Mouse (Mus musculus) G1E-ER4 (cell line): ENCODE measurements around the gene Slc1a2. TPM values are rescaled to one million over a fixed set of nuclear protein-coding genes. Genes with fewer than 3 reads are reported as not detected.

Experiments
- GATA1 ChIP-seq: IDR thresholded peaks from one replicate; pipeline ENCODE4 v1.8.0; 2012; ENCODE audit warnings: low read length, inconsistent platforms
- polyA plus RNA-seq: library from polyadenylated mRNA; stranded (reverse); fragments of >175 nt; gene quantifications from 2 replicates; pipeline ENCODE4 v1.2.3, GENCODE M21; 2012

Slc1a2 gene
- polyA plus RNA-seq, 1 experiment, result not detected

GRCm38 (mm10) chr2:102657726-102658125 lies 733 bp upstream of the Slc1a2 start:
- TF ChIP-seq GATA1, result no peak

- TF ChIP-seq GATA1, result no peak
Measured at GRCm38 (mm10) chr2:102658661-102659520, 432 bp downstream of the Slc1a2 start.

GRCm38 (mm10) chr2:102659521-102659830 lies 1.0 kb downstream of the Slc1a2 start:
- TF ChIP-seq GATA1, result no peak

GRCm38 (mm10) chr2:102661052-102661451 lies 2.6 kb downstream of the Slc1a2 start:
- no peak for TF ChIP-seq GATA1

- no peak for TF ChIP-seq GATA1
Measured at GRCm38 (mm10) chr2:102662911-102663310, 4.5 kb downstream of the Slc1a2 start.

- TF ChIP-seq GATA1, result no peak
Measured at GRCm38 (mm10) chr2:102663339-102663738, 4.9 kb downstream of the Slc1a2 start.

- TF ChIP-seq GATA1, result no peak
Measured at GRCm38 (mm10) chr2:102663865-102664264, 5.4 kb downstream of the Slc1a2 start.

- TF ChIP-seq GATA1, result no peak
Measured at GRCm38 (mm10) chr2:102667981-102668380, 9.5 kb downstream of the Slc1a2 start.

GRCm38 (mm10) chr2:102669580-102669979 lies 11.1 kb downstream of the Slc1a2 start:
- TF ChIP-seq GATA1, result no peak

- TF ChIP-seq GATA1, result no peak
Measured at GRCm38 (mm10) chr2:102674582-102674981, 16.1 kb downstream of the Slc1a2 start.

GRCm38 (mm10) chr2:102675275-102675674 lies 16.8 kb downstream of the Slc1a2 start:
- no peak for TF ChIP-seq GATA1

GRCm38 (mm10) chr2:102676716-102677312 lies 18.4 kb downstream of the Slc1a2 start:
- TF ChIP-seq GATA1, result no peak

- no peak for TF ChIP-seq GATA1
Measured at GRCm38 (mm10) chr2:102677400-102677799, 18.9 kb downstream of the Slc1a2 start.

- no peak for TF ChIP-seq GATA1
Measured at GRCm38 (mm10) chr2:102681351-102681750, 22.9 kb downstream of the Slc1a2 start.

GRCm38 (mm10) chr2:102682168-102682567 lies 23.7 kb downstream of the Slc1a2 start:
- no peak for TF ChIP-seq GATA1

- TF ChIP-seq GATA1, result no peak
Measured at GRCm38 (mm10) chr2:102685371-102686107, 27.1 kb downstream of the Slc1a2 start.
